Mouse (Mus musculus): ENCODE measurements at regions not wholly inside any gene's neighbourhood (a gene's known extent, or its start where the extent isn't known, plus 50 kb on each side); places are given as distances from the start of the nearest gene placed in this dataset.

DNA sequence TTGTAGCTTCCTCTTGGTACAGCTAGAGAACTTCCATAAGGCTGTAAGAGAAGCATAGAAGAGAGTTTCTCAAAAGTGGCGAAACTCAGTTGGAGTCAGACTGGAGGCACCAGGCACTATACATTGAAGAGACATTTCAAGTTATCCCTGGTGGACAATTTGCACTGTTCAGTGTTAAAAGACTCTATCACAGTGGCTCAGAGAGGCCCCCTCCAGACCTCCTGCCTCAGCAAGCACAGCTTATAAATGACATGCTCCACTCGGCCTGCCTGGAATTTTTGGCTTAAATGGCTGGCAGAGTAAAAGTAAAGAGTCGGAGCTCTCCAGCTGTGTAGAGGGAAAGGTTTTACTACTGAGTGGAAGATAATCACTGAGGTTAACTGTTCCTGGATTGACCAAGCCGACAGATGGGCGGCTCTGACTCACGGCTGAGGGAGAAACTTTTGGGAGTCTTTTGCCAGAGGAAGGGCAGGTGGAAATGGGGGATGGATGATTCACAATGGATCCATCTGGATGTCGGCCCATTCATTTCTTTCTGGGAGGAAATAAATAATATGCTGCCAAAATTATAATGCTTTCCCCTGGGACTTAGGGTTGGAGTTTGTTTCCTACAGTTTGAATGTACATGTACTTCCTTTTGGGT, 395.6 kb downstream of the Bcl11a start:
- no peak for DNase-seq (ENCODE audit: extremely low read depth, insufficient read length, low spot score)

DNA sequence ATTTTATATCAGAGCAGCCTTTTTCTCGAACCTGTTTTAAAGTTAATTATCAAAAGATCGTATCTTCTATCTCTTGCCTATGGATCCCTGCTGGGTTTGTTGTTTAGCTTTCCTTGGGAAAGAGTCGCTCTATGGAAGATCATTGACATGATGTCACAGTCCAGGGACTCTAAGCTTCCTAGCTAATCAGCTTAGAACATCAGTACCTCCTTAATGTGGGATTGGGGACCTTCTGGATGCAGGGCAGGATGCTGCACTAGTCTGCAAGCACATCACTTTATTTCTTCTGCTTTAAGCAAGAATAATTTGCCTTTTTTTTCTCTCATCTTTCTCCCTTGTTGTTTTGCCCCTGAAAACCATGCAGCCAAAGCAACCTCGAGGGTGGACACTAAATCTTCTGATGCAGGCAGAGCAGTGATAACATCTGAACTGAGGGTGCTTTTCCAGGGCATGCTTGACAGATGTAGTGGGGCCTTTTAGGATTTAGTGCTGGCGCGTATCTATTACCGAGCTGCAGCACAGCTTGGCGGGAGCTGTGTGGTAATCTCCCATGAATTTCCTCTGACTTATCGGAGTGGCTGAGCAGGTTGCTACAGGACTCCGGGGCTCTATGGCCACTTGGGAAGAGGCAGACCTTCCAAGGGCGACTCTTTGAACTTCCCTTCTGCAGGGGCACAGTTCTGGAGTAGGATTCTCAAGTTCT, 425.0 kb downstream of the Bcl11a start:
- DNase-seq (ENCODE audit: extremely low read depth, insufficient read length, low spot score), result no peak

DNA sequence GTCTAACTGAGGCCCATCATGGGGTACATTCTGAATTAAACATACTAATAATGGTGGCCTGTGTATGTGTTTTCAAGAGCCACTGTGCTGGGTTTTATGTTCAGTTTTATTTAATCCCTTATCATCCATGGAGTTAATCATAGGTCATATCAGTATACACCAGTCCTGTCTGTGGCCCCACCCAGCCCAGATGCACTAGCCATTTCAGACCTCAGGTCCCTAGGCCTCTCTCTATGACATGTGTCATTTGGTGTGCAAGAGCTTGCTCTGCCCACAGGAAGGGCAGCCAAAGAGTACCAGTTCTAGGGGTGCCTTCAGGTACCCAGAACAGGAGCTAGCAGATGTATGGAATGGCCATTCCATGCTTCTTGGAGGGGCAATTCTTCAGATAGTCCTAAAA, 437.7 kb downstream of the Bcl11a start:
- DNase-seq (ENCODE audit: extremely low read depth, insufficient read length, low spot score), result no peak

GRCm38 (mm10) chr11:24535462-24535861, 457.6 kb downstream of the Bcl11a start:
- DNase-seq (ENCODE audit: extremely low read depth, insufficient read length, low spot score), result no peak

DNA sequence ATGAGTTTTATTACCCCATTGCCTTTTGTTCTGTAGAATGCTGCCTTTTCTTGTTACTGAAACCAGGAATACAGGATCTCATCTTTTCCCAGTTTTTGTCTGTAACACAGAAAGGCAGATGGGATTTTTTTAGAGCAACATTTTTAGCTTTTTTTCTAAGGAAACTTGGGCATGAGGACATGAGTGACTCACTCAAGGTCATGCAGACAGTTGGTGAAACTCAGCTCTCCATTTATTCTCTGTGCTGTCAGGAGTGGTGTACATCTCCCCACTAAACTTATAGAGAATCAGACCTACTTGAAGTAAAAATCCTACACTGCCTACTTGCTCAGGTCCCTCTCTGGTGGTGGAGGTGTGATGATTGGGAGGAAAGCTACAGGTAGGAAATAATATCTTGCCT, 459.9 kb downstream of the Bcl11a start:
- DNase-seq (ENCODE audit: extremely low read depth, insufficient read length, low spot score), result no peak

GRCm38 (mm10) chr11:24569655-24570054, 491.8 kb downstream of the Bcl11a start:
- DNase-seq (ENCODE audit: extremely low read depth, insufficient read length, low spot score), result no peak

GRCm38 (mm10) chr11:24613529-24613928, 535.7 kb downstream of the Bcl11a start:
- DNase-seq (ENCODE audit: extremely low read depth, insufficient read length, low spot score), result no peak

DNA sequence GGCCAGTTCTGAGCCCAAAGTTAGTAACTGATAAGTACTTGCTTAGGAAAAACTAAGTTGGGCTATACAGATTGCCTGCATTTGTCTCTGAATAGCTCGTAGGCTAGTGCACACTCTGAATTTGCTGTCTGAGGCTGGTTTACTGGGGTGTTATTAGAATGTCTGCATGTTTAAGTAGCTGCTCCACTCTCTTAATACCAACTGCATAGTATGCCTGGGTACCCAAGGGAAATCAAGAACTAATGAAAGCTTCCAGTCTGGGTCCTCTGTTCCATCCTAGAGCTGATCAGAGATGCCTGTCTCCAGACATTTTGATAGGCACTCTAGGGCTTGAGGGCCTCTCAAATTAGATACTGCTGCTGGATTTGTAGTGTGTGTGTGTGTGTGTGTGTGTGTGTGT, 537.6 kb downstream of the Bcl11a start:
- no peak for DNase-seq (ENCODE audit: extremely low read depth, insufficient read length, low spot score)

- DNase-seq (ENCODE audit: extremely low read depth, insufficient read length, low spot score), result no peak
Measured at GRCm38 (mm10) chr11:24618586-24618985, 540.7 kb downstream of the Bcl11a start.

- no peak for DNase-seq (ENCODE audit: extremely low read depth, insufficient read length, low spot score)
Measured at GRCm38 (mm10) chr11:24619021-24619420, 541.2 kb downstream of the Bcl11a start.

DNA sequence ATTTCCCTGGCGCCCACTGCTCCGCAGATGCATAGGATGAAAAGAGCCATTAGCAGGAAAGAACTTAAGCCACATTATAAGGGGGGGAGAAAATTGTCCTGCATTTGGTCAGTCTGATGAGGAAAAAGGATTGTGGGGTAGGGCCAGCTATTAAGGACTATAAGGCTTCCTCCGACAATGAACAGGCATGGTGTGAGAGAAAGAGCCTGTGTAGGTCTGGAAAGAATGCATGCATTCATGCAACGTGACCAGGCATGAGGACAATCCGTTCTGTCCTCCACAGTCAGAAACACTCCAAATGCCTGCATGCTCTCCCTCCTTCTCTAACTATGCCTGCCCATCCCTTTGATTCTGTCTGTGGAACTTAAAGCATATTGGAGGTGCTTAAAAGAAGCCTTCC, 550.8 kb downstream of the Bcl11a start:
- DNase-seq (ENCODE audit: extremely low read depth, insufficient read length, low spot score), result no peak

GRCm38 (mm10) chr11:24629431-24629830, 551.6 kb downstream of the Bcl11a start:
- DNase-seq (ENCODE audit: extremely low read depth, insufficient read length, low spot score), result no peak

DNA sequence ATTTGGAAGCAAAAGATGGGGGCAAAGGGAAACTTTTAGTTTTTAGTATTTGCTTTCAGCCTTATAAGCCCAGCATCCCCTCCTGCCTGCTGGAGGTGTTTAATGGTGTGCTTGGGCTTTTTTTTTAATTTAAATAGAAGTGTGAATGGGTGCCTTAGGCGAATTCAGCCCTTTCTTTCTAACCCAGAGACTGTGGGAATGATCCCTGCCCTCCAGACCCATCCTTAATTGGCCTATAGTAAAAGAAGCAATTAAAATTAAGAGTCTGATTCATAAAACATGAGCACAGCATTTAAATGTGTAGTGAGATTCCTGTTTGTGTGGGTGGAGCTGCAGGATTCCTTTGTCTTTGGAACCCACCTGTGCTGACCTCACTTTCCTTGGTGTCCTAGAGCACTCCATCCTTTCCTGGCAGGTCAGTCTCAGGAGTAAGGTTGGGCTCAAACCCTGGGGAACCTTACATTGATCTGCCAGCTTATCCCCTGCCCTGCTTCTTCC, 552.6 kb downstream of the Bcl11a start:
- no peak for DNase-seq (ENCODE audit: extremely low read depth, insufficient read length, low spot score)

DNA sequence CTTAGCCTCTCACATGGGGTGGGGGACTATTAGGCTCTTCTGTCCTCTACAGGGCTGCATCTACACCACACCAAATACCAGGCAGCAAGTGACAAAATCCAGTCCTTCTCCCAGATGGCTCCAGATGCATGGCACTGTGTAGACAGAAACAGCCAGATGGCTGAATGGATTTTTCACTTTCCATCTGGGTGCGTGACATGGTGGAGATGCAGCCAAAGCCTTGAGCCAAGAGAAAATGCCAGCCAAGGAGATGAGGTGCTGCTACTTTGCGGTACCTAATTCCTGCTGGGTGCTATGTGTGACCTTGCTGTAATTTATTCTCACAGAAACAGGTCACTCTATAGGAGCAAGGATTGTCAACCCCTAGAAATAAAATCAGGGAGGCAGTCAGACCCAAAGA, 553.8 kb downstream of the Bcl11a start:
- no peak for DNase-seq (ENCODE audit: extremely low read depth, insufficient read length, low spot score)

- no peak for DNase-seq (ENCODE audit: extremely low read depth, insufficient read length, low spot score)
Measured at GRCm38 (mm10) chr11:24636716-24637115, 558.9 kb downstream of the Bcl11a start.

- no peak for DNase-seq (ENCODE audit: extremely low read depth, insufficient read length, low spot score)
Measured at GRCm38 (mm10) chr11:24643439-24644109, 565.7 kb downstream of the Bcl11a start.

DNA sequence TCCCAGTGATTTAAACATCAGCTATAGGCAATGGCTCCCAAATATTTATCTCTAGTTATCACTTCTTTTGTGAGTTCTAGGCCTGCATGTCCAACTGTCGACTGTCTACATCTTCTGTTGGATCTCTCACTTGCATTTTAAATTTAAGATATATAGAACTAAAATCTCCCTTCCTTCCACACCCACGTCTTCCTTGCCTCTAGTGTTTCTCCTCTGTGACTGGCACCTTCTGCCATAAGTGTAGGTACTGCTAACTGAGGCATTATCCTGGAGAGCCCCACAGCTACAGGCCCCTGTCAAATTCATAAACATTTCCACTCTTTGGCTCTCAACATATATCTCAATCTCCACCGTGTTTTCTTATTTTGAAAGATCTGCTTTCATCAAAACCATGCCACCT, 575.0 kb downstream of the Bcl11a start:
- DNase-seq (ENCODE audit: extremely low read depth, insufficient read length, low spot score), result no peak

GRCm38 (mm10) chr11:24664082-24664481, 586.2 kb downstream of the Bcl11a start:
- no peak for DNase-seq (ENCODE audit: extremely low read depth, insufficient read length, low spot score)

DNA sequence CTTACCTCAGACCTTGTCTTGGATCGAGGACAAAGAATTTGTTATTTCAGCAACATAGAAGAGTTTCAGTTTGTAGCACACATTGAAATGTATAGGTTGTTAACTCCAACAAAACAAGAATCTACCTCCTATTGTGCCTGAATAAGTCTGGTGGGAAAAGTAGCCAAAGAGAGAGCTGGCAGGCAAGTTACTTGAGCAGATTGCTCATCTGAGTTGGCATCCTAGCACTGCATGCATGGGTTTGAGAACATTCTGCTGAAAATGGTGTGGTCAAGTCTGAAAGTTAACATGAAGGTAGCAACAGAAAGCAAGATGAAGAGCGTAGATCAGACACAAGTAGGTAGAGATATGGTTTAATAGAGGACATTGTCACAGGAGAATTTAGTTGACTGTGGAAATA, 587.5 kb downstream of the Bcl11a start:
- no peak for DNase-seq (ENCODE audit: extremely low read depth, insufficient read length, low spot score)

DNA sequence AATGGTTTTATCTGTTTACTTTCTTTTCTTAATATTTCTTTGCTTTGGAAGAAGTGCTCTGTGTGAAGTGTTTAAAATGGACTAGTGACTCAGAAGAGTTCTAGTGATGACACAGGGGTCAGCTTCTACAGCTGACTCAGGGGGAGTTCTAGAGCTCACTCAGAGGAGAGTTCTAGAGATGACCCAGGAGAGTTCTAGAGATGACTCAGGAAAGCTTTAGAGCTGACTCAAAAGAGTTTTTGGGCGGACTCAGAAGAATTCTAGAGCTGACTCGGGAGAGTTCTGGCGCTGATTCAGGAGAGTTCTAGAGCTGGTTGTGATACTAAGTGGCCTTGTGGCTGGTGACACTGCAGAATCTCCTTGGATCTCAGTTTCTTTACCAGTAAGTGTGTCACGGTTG, 593.8 kb downstream of the Bcl11a start:
- DNase-seq (ENCODE audit: extremely low read depth, insufficient read length, low spot score), result no peak

DNA sequence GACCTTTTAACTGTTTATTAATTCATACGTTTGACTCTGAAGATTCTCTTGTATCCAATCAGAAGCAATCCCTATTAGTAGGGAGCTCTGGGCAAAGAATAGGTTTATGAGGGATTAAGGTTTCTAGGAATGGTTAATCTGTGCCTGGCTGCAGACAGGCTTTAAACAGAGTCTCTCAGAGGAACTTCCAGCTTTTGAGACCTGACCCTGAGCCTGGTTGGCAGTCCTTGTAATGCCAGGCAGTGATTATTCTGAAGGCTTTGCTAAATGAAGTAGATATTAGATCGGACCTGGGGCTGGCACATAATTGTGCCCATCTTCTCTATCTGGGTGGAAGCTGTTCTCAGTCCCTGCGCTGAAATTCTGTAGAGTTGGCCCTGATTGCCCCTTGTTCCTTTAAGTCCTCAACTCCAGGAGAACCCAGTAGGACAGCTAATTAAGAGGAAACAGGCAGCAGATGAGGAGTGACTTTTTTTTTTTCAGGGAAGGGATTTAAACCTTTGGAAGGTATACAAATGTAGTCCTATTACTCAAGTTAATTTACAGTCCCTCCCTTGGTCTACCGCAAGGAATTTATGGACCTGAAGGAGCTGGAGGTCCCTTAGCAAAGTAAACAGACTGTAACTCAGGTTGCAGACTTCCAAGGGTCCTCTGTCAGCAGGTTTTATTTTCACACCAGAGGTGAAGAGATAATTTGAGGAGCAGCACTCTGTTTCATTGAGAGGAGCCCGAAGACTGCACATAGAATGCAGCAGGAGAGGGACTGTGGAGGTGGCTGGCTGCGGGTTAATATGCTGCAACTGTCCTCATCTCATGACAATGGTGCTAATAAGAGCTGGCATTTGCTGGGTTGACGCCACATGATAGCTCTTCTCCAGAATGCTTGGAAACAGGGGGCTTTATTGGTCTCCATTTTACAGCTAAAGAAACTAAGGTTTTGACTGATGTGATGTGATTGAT, 595.7 kb downstream of the Bcl11a start:
- DNase-seq (ENCODE audit: extremely low read depth, insufficient read length, low spot score), result no peak
